12 mouse cellular contexts compared by ENCODE assay signal in genomic region chr9:60768393-60768792, GRCm38 (mm10). TPM values are rescaled to one million over a fixed set of nuclear protein-coding genes. Genes with fewer than 3 reads are reported as not detected.
DNase-seq lines count a peak whose midpoint lies in the region; ATAC-seq lines count a peak whose summit lies in the region.
"Had no signal": no experiment of that assay in that cellular context is flagged by ENCODE, and none has a peak within 500 bp of the region (broad histone marks: within the 10 kb centered on the region; RNA-seq: fewer than 3 reads in every experiment).

No protein-coding gene starts in this region.

- 55% methylated on average over 9 of the region's 9 CpGs for WGBS in heart, embryonic 13.5 days

- peaks cover 30% of the 10 kb centered on the region for H3K4me1 ChIP-seq in heart, embryonic 13.5 days

- no peak overlapping the region for H3K4me3 ChIP-seq in heart, embryonic 13.5 days
- H3K4me3 ChIP-seq: limb, embryonic 10.5 days had no signal

- peak; percentile 27 for DNase-seq in gastrocnemius, postnatal 10 days
- no peak for DNase-seq in gastrocnemius, adult 8-10 months (ENCODE audit: low spot score in 2 of 2)
- DNase-seq in kidney, postnatal 4 days, result peak; percentile 30 to 44
- DNase-seq in kidney, postnatal 14 days, result no peak
- peak; percentile 70 for DNase-seq in Muller cell, postnatal 12 days (ENCODE audit: inconsistent ontology term)
- no peak for DNase-seq in cerebellum, adult 9-11 months
- DNase-seq: adrenal gland, postnatal 10 days; cerebellum, postnatal 14 days; right cerebral cortex, adult 18-20 months had no signal

- H3K27me3 ChIP-seq in heart, embryonic 13.5 days (replicated peaks), result no peaks in the 10 kb centered on the region

- peak overlapping the region; percentile 25; the same call in 1 of the 2 replicates for H3K4me2 ChIP-seq in heart, embryonic 13.5 days

- peak overlapping the region; percentile 53; the same call in 1 of the 2 replicates for H3K27ac ChIP-seq in heart, embryonic 13.5 days (replicated peaks)
- H3K27ac ChIP-seq: limb, embryonic 10.5 days had no signal

- no peak for ATAC-seq in heart, embryonic 13.5 days (ENCODE audit: extremely low read depth, insufficient number of reproducible peaks, low FRiP score, low TSS enrichment)
- no peak for ATAC-seq in frontal cortex, adult (ENCODE audit: low TSS enrichment)

- H3K36me3 ChIP-seq in heart, embryonic 13.5 days, result no peaks in the 10 kb centered on the region
- H3K36me3 ChIP-seq: limb, embryonic 10.5 days had no signal

- peaks cover 7% of the 10 kb centered on the region for H3K9me3 ChIP-seq in heart, embryonic 13.5 days
- H3K9me3 ChIP-seq: limb, embryonic 10.5 days had no signal

- H3K9ac ChIP-seq in heart, embryonic 13.5 days, result no peak overlapping the region

RNA-seq across cellular contexts. Expression of gene Uaca, which starts 25.9 kb away (rescaled TPM):
- total RNA-seq in gastrocnemius, postnatal 10 days (2021), result 10 to 100 TPM; 84.9 to 90.4 TPM
- 100 to 1,000 TPM; 122 to 163 (median 140) TPM for total RNA-seq in gastrocnemius, adult 8-10 months (2022)
- polyA plus RNA-seq in heart, embryonic 13.5 days (2015; fragmentation: Nextera tagmentation; extraction: Ambion mirVana), result 25.8 and 27.3 TPM in 2 replicates

RNA-seq across cellular contexts. Expression of gene Larp6, which starts 55.6 kb away (rescaled TPM):
- 1 to 10 TPM; 2.2 to 2.9 TPM for total RNA-seq in gastrocnemius, postnatal 10 days (2021)
- total RNA-seq in gastrocnemius, adult 8-10 months (2022), result 1 to 10 TPM in 2 of 4 experiments, under 1 TPM in 2; 0.80 to 2.2 (median 1.3) TPM
- 0.69 and 0.94 TPM in 2 replicates for polyA plus RNA-seq in heart, embryonic 13.5 days (2015; fragmentation: Nextera tagmentation; extraction: Ambion mirVana)

Comparison
In these comparisons a context has a peak if more than half of its experiments do, and no peak if none do; other contexts are left out.
1. DNase-seq: peak in gastrocnemius, postnatal 10 days (single experiment), kidney, postnatal 4 days (2 of 2) and Muller cell, postnatal 12 days (single experiment); none in gastrocnemius, adult 8-10 months (0 of 2), kidney, postnatal 14 days (single experiment) and cerebellum, adult 9-11 months (single experiment).